Mouse (Mus musculus): Measurements from ENCODE around the gene Mrpl39. TPM values are rescaled to one million over a fixed set of nuclear protein-coding genes. Genes with fewer than 3 reads are reported as not detected.
A peak's percentile ranks its signal among the peaks of the same experiment; 100 is the strongest.

Gene Mrpl39
- polyA plus RNA-seq (2014; fragmentation: Nextera tagmentation; extraction: Ambion mirVana) = 47.7 and 49.8 TPM in 2 replicates

GRCm38 (mm10) chr16:84735166-84736105 is at the start of gene Mrpl39:
TSS of gene Mrpl39 (minus strand) at chr16:84735742.
- WGBS = under 1% methylated on average over 66 of the region's 66 CpGs
- H3K9ac ChIP-seq = peak within 1 kb of the TSS; percentile 84
- TF ChIP-seq CTCF (IDR thresholded peaks at IDR 0.05; ENCODE audit: low read depth) = peak; percentile 89
- peaks cover 4% of the 10 kb centered on the region; the same call in 1 of the 2 replicates for H3K4me1 ChIP-seq (ENCODE audit: insufficient read depth)
- peak within 1 kb of the TSS; percentile 74 for H3K4me2 ChIP-seq
- peak within 1 kb of the TSS; percentile 80 for H3K4me3 ChIP-seq (ENCODE audit: low read depth, low read length)
- peak; percentile 99 for DNase-seq
- H3K27me3 ChIP-seq (ENCODE audit: insufficient read depth, low read length) = no peaks in the 10 kb centered on the region
- peaks cover 22% of the 10 kb centered on the region for H3K36me3 ChIP-seq (ENCODE audit: insufficient read depth)
- no peaks in the 10 kb centered on the region for H3K9me3 ChIP-seq (ENCODE audit: low read depth, low read length)
- ATAC-seq (ENCODE audit: insufficient read depth) = peak; percentile 99
- peak within 1 kb of the TSS; percentile 43 for H3K27ac ChIP-seq (ENCODE audit: low read depth)

GRCm38 (mm10) chr16:84784966-84785365 is 49.4 kb upstream of the Mrpl39 start:
- Histone ChIP-seq H3K4me2 (no peak overlapping the region), H3K9me3 (ENCODE audit: low read depth, low read length) (no peaks in the 10 kb centered on the region), H3K36me3 (ENCODE audit: insufficient read depth) (no peaks in the 10 kb centered on the region), H3K27me3 (ENCODE audit: insufficient read depth, low read length) (no peaks in the 10 kb centered on the region), H3K4me1 (ENCODE audit: insufficient read depth) (no peaks in the 10 kb centered on the region), H3K4me3 (ENCODE audit: low read depth, low read length) (no peak overlapping the region), H3K27ac (ENCODE audit: low read depth) (no peak overlapping the region), H3K9ac (no peak overlapping the region)
- ATAC-seq (ENCODE audit: insufficient read depth) (no peak), DNase-seq (no peak)
- 28% methylated on average over 7 of the region's 7 CpGs for WGBS
- TF ChIP-seq CTCF (IDR thresholded peaks at IDR 0.05; ENCODE audit: low read depth) = no peak

GRCm38 (mm10) chr16:84783279-84783678 is 47.7 kb upstream of the Mrpl39 start:
- Histone ChIP-seq H3K4me3 (ENCODE audit: low read depth, low read length) (no peak overlapping the region), H3K36me3 (ENCODE audit: insufficient read depth) (no peaks in the 10 kb centered on the region), H3K9ac (no peak overlapping the region), H3K27ac (ENCODE audit: low read depth) (no peak overlapping the region), H3K9me3 (ENCODE audit: low read depth, low read length) (no peaks in the 10 kb centered on the region), H3K4me1 (ENCODE audit: insufficient read depth) (no peaks in the 10 kb centered on the region), H3K4me2 (no peak overlapping the region), H3K27me3 (ENCODE audit: insufficient read depth, low read length) (no peaks in the 10 kb centered on the region)
- TF ChIP-seq CTCF (IDR thresholded peaks at IDR 0.05; ENCODE audit: low read depth) = no peak
- ATAC-seq (ENCODE audit: insufficient read depth) (no peak), DNase-seq (no peak)
- WGBS = 33% methylated on average over 2 of the region's 2 CpGs

- H3K4me2 ChIP-seq = no peak overlapping the region
- H3K27me3 ChIP-seq (ENCODE audit: insufficient read depth, low read length) = peaks cover 3% of the 10 kb centered on the region; the same call in 1 of the 2 replicates
- no peaks in the 10 kb centered on the region for H3K36me3 ChIP-seq (ENCODE audit: insufficient read depth)
- H3K4me3 ChIP-seq (ENCODE audit: low read depth, low read length) = no peak overlapping the region
- no peak overlapping the region for H3K9ac ChIP-seq
- DNase-seq (no peak), ATAC-seq (ENCODE audit: insufficient read depth) (no peak)
- no peak for TF ChIP-seq CTCF (IDR thresholded peaks at IDR 0.05; ENCODE audit: low read depth)
- no peak overlapping the region for H3K27ac ChIP-seq (ENCODE audit: low read depth)
- H3K4me1 ChIP-seq (ENCODE audit: insufficient read depth) = no peaks in the 10 kb centered on the region
- no peaks in the 10 kb centered on the region for H3K9me3 ChIP-seq (ENCODE audit: low read depth, low read length)
- 69% methylated on average over 5 of the region's 5 CpGs for WGBS
These were observed 44.2 kb upstream of the Mrpl39 start for GRCm38 (mm10) chr16:84779718-84780117.

GRCm38 (mm10) chr16:84778861-84779630 is 43.5 kb upstream of the Mrpl39 start:
- H3K9ac ChIP-seq = no peak overlapping the region
- no peak overlapping the region for H3K4me3 ChIP-seq (ENCODE audit: low read depth, low read length)
- ATAC-seq (ENCODE audit: insufficient read depth) = no peak
- H3K4me2 ChIP-seq = no peak overlapping the region
- H3K4me1 ChIP-seq (ENCODE audit: insufficient read depth) = no peaks in the 10 kb centered on the region
- no peak for TF ChIP-seq CTCF (IDR thresholded peaks at IDR 0.05; ENCODE audit: low read depth)
- no peak overlapping the region for H3K27ac ChIP-seq (ENCODE audit: low read depth)
- H3K9me3 ChIP-seq (ENCODE audit: low read depth, low read length) = no peaks in the 10 kb centered on the region
- H3K36me3 ChIP-seq (ENCODE audit: insufficient read depth) = no peaks in the 10 kb centered on the region
- no peak for DNase-seq
- WGBS = 76% methylated on average over 6 of the region's 6 CpGs
- peaks cover 7% of the 10 kb centered on the region for H3K27me3 ChIP-seq (ENCODE audit: insufficient read depth, low read length)

GRCm38 (mm10) chr16:84778431-84778830 is 42.9 kb upstream of the Mrpl39 start:
- Histone ChIP-seq H3K4me3 (ENCODE audit: low read depth, low read length) (no peak overlapping the region), H3K9ac (no peak overlapping the region), H3K4me2 (no peak overlapping the region), H3K9me3 (ENCODE audit: low read depth, low read length) (no peaks in the 10 kb centered on the region), H3K27me3 (ENCODE audit: insufficient read depth, low read length) (peaks cover 7% of the 10 kb centered on the region), H3K4me1 (ENCODE audit: insufficient read depth) (no peaks in the 10 kb centered on the region), H3K36me3 (ENCODE audit: insufficient read depth) (no peaks in the 10 kb centered on the region), H3K27ac (ENCODE audit: low read depth) (no peak overlapping the region)
- TF ChIP-seq CTCF (IDR thresholded peaks at IDR 0.05; ENCODE audit: low read depth) = no peak
- ATAC-seq (ENCODE audit: insufficient read depth) (no peak), DNase-seq (no peak)
- 73% methylated on average over 6 of the region's 6 CpGs for WGBS
